Mouse (Mus musculus) kidney, postnatal 0 days (tissue): ENCODE data around the gene Ccer2. TPM values are rescaled to one million over a fixed set of nuclear protein-coding genes. Genes with fewer than 3 reads are reported as not detected.

ENCODE experiments used
- ATAC-seq: fragments of 200-750 bp; cut with Nextera tagmentation; replicated peaks from 2 replicates; pipeline ENCODE4 v1.8.0; 2017; ENCODE audit warnings: low read depth, moderate number of reproducible peaks, moderate TSS enrichment, moderate library complexity; ENCODE audit not compliant: low FRiP score
- DNase-seq: peaks from one replicate; pipeline ENCODE4 v3.0.0-alpha.2; 2016; ENCODE audit warnings: low spot score
- H3K27ac ChIP-seq: fragments of 300-500 bp; sonication (generic); 2 replicates; pipeline ENCODE4 v1.5.1; 2014; ENCODE audit warnings: mild to moderate bottlenecking
- H3K27me3 ChIP-seq: fragments of 300-500 bp; sonication (generic); 2 replicates; pipeline ENCODE4 v1.6.1; 2014; ENCODE audit warnings: low read length, mixed read lengths; ENCODE audit not compliant: insufficient read depth
- H3K36me3 ChIP-seq: fragments of 300-500 bp; sonication (generic); 2 replicates; pipeline ENCODE4 v1.6.1; 2014; ENCODE audit warnings: low read length, mixed read lengths; ENCODE audit not compliant: insufficient read depth
- H3K4me1 ChIP-seq: fragments of 300-500 bp; sonication (generic); replicated peaks from 2 replicates; pipeline ENCODE4 v1.6.1; 2014; ENCODE audit warnings: antibody characterized with exemption, low read length, mixed read lengths; ENCODE audit not compliant: insufficient read depth
- H3K4me2 ChIP-seq: fragments of 300-500 bp; sonication (generic); 2 replicates; pipeline ENCODE4 v1.6.1; 2014; ENCODE audit warnings: mild to moderate bottlenecking, low read length, moderate library complexity, mixed read lengths
- H3K4me3 ChIP-seq: fragments of 300-500 bp; sonication (generic); replicated peaks from 2 replicates; pipeline ENCODE4 v1.5.1; 2014; ENCODE audit warnings: low read depth, low read length
- H3K9ac ChIP-seq: fragments of 300-500 bp; sonication (generic); 2 replicates; pipeline ENCODE4 v1.6.1; 2014; ENCODE audit warnings: low read depth, low read length
- H3K9me3 ChIP-seq: fragments of 300-500 bp; sonication (generic); replicated peaks from 2 replicates; pipeline ENCODE4 v1.6.1; 2016; ENCODE audit warnings: low read length, inconsistent platforms, mixed read lengths
- CTCF ChIP-seq: IDR thresholded peaks from 2 replicates; pipeline ENCODE4 v1.5.1; 2016; ENCODE audit warnings: antibody characterized with exemption, low read depth, mild to moderate bottlenecking, moderate library complexity
- WGBS: fragments of 180-500 bp; shearing (Covaris S2); extraction: QIAGEN DNeasy Blood & Tissue Kit; methylation state at CpG from one replicate; pipeline ENCODE4 v1.1.7; 2014; 5-methylcytosine and 5-hydroxymethylcytosine counted together
- polyA plus RNA-seq: library from polyadenylated mRNA; unstranded; fragments of >200 nt; fragmentation: Nextera tagmentation; extraction: Ambion mirVana; gene quantifications from 2 replicates; pipeline ENCODE4 v1.2.1, GENCODE M21; 2015

Ccer2 gene
- polyA plus RNA-seq, 1 experiment from 2014 or later: not detected

- Histone ChIP-seq H3K9me3 (no peaks in the 10 kb centered on the region), H3K4me3 (no peak overlapping the region), H3K27ac (peak overlapping the region; percentile 88), H3K9ac (no peak overlapping the region), H3K27me3 (no peaks in the 10 kb centered on the region), H3K4me1 (peaks cover 37% of the 10 kb centered on the region), H3K4me2 (peak overlapping the region; percentile 35; the same call in 1 of the 2 replicates), H3K36me3 (no peaks in the 10 kb centered on the region)
- DNase-seq (peak; percentile 73), ATAC-seq (no peak)
- TF ChIP-seq CTCF: no peak
- WGBS: 48% methylated on average over 3 of the region's 3 CpGs
Observed at GRCm38 (mm10) chr7:28801451-28801850, 45.5 kb downstream of the Ccer2 start.

GRCm38 (mm10) chr7:28801901-28802670, 46.1 kb downstream of the Ccer2 start:
- DNase-seq: peak; percentile 90
- no peaks in the 10 kb centered on the region for H3K27me3 ChIP-seq
- H3K36me3 ChIP-seq: no peaks in the 10 kb centered on the region
- H3K4me2 ChIP-seq: peak overlapping the region; percentile 35
- peaks cover 31% of the 10 kb centered on the region for H3K4me1 ChIP-seq
- peak; percentile 61 for ATAC-seq
- H3K9me3 ChIP-seq: no peaks in the 10 kb centered on the region
- no peak overlapping the region for H3K4me3 ChIP-seq
- no peak overlapping the region for H3K9ac ChIP-seq
- 9% methylated on average over 10 of the region's 10 CpGs for WGBS
- peak overlapping the region; percentile 88 for H3K27ac ChIP-seq
- peak; percentile 39; the same call in 1 of the 2 replicates for TF ChIP-seq CTCF

- DNase-seq (peak; percentile 89), ATAC-seq (peak; percentile 81)
- H3K4me3 ChIP-seq: no peak overlapping the region
- H3K27me3 ChIP-seq: no peaks in the 10 kb centered on the region
- H3K36me3 ChIP-seq: no peaks in the 10 kb centered on the region
- H3K4me1 ChIP-seq: peaks cover 36% of the 10 kb centered on the region
- H3K27ac ChIP-seq: peak overlapping the region; percentile 88
- H3K4me2 ChIP-seq: peak overlapping the region; percentile 35
- TF ChIP-seq CTCF: no peak
- 6% methylated on average over 10 of the region's 10 CpGs for WGBS
- no peaks in the 10 kb centered on the region for H3K9me3 ChIP-seq
- H3K9ac ChIP-seq: no peak overlapping the region
Observed at GRCm38 (mm10) chr7:28802846-28803588, 47.0 kb downstream of the Ccer2 start.

- Histone ChIP-seq H3K27ac (peak overlapping the region; percentile 88), H3K9ac (no peak overlapping the region), H3K4me3 (no peak overlapping the region), H3K27me3 (no peaks in the 10 kb centered on the region), H3K36me3 (no peaks in the 10 kb centered on the region), H3K4me1 (peaks cover 38% of the 10 kb centered on the region), H3K9me3 (no peaks in the 10 kb centered on the region), H3K4me2 (no peak overlapping the region)
- DNase-seq: peak; percentile 71
- no peak for ATAC-seq
- WGBS: 13% methylated on average over 4 of the region's 4 CpGs
- TF ChIP-seq CTCF: no peak
Observed at GRCm38 (mm10) chr7:28803756-28804155, 47.8 kb downstream of the Ccer2 start.

GRCm38 (mm10) chr7:28806869-28807268, 50.9 kb downstream of the Ccer2 start:
- Histone ChIP-seq H3K27me3 (no peaks in the 10 kb centered on the region), H3K4me1 (peaks cover 30% of the 10 kb centered on the region), H3K9me3 (no peaks in the 10 kb centered on the region), H3K36me3 (no peaks in the 10 kb centered on the region), H3K27ac (no peak overlapping the region), H3K4me2 (no peak overlapping the region), H3K9ac (no peak overlapping the region), H3K4me3 (no peak overlapping the region)
- DNase-seq (no peak), ATAC-seq (no peak)
- WGBS: 67% methylated on average over 4 of the region's 4 CpGs
- peak; percentile 32; the same call in 1 of the 2 replicates for TF ChIP-seq CTCF

GRCm38 (mm10) chr7:28807641-28808220, 51.8 kb downstream of the Ccer2 start:
- no peak for ATAC-seq
- H3K4me3 ChIP-seq: peak overlapping the region; percentile 85
- peak overlapping the region; percentile 86 for H3K4me2 ChIP-seq
- no peaks in the 10 kb centered on the region for H3K9me3 ChIP-seq
- no peaks in the 10 kb centered on the region for H3K27me3 ChIP-seq
- no peak for TF ChIP-seq CTCF
- WGBS: 37% methylated on average over 6 of the region's 8 CpGs
- no peak for DNase-seq
- H3K4me1 ChIP-seq: peaks cover 29% of the 10 kb centered on the region
- peak overlapping the region; percentile 100 for H3K27ac ChIP-seq
- H3K36me3 ChIP-seq: no peaks in the 10 kb centered on the region
- peak overlapping the region; percentile 94 for H3K9ac ChIP-seq
